Mouse (Mus musculus) gastrocnemius, adult 18-20 months (tissue): Measurements from ENCODE around the gene Nr2f2. TPM values are rescaled to one million over a fixed set of nuclear protein-coding genes. Genes with fewer than 3 reads are reported as not detected.

Experiments
- DNase-seq: peaks from one replicate; pipeline ENCODE4 v3.0.0; 2021; ENCODE audit warnings: low spot score
- long read RNA-seq, 2 experiments: library from polyadenylated mRNA; stranded (forward); transcript quantifications; one replicate each; pipeline ENCODE4 v2.0.0; 2021
- total RNA-seq, 2 experiments: library from RNA; stranded (reverse); gene quantifications; 2 replicates each; pipeline ENCODE4 v1.2.3; 2021

Nr2f2 gene
- 10 to 100 TPM; 18.6 to 25.1 TPM for total RNA-seq
- long read RNA-seq, experiment 1, full-length matches to known transcripts = 10 of 26 reads
- long read RNA-seq, experiment 1, partial matches to known transcripts = 15 of 26 reads
- long read RNA-seq, experiment 1, other reads (novel, unspliced or antisense) = 1 of 26 reads
- long read RNA-seq, experiment 2, full-length matches to known transcripts = 11 of 19 reads
- long read RNA-seq, experiment 2, partial matches to known transcripts = 5 of 19 reads
- long read RNA-seq, experiment 2, other reads (novel, unspliced or antisense) = 3 of 19 reads

DNA sequence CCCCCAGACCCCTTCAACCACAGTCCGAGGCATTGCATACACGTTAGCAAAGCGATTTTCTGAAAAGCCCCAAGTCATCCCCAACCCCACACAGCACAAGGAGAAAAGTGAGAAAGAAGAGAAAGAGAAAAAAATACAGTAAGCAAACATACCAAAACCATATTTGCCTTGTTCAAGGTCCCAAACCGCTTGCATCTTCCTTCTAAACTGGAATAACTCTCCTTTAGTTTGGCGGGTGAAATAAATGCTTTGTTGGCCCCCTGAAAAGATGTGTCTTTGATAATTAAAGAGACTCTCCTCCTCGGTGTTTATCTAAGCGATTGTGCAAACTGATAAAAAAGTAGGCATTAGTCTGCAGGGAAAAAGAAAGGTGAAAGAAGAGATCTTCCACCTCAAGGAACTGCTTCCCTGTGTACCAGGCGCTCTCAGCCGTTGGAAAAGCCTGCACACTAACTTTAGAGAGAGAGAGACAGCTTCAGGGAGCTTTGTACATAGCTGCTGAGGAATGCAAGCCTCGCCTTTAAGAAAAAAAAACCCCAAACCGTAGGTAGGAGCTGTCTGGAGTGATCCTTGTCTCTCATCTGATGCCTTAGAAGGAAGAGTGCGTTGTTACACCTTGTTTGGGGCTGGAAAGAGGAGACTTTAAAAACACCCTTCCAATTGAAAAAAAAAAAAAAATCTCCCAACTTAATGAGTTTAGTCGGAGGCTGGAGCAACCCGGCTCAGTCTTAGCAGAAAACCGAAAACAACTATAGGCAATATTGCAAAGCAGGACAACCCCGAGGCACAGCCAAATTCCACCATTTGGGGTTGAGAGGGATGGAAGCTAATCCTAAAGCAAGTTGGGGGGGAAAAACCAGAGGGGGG is at the start of gene Nr2f2:
Gene Nr2f2, minus strand, starts transcription at position 795 of the 867 bp plus-strand sequence.
- no peak for DNase-seq

DNA sequence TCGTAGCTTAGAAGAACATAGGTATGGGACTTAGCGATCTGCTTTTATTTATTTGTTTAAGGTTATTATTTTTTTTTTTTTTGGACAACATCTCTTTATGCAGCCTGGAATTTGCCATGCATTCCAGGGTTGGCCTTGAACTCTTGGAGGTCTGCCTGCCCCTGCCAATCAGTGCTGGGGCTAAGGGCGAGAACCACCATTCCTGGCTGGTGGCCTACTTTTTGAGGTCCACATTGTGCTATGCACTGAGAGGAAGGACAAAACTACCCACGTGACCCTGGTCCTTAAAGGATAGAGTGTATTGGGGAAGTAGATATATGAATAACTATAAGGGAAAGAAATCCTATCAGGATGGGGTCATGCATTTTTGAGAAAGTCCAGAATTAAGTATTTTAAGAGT is 47.9 kb upstream of the Nr2f2 start:
- no peak for DNase-seq

DNA sequence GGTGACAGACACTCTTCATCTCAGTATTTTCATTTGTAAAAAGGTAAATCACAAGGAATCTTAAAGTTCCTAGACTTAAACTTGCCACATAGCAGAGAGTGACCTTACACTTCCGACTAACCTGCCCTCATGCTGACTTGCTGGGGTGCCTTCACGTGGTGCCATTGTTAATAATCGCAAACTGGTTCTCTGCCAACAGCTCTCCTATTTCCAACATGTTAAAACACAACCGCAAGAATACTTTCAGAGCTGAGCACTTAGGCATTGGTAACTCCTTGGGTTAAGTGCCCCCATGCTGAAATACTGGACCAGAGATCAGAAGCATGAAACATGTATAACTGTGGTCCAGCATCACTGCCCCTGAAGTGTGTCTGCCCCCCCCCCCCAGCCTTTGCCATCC is 47.1 kb upstream of the Nr2f2 start:
- DNase-seq = no peak

DNA sequence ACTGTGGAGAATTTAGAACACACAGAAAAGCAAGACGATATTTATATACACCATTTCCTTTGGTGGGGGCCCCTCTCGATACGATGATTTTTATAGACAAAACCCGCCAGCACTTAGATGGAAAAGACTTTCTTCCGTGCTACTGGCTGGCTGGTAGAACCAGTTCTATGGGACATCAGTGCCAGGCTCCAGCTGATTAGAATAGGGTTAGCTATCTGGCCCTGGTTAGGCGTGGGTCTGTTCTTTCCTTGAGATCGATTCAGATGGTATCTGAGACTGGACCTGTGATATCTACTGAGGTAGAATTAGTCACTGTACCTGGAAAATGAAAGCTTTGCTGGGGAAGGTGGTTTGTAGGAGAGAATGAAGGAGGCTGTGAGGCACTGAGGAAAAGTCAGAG is 46.4 kb upstream of the Nr2f2 start:
- DNase-seq = no peak

DNA sequence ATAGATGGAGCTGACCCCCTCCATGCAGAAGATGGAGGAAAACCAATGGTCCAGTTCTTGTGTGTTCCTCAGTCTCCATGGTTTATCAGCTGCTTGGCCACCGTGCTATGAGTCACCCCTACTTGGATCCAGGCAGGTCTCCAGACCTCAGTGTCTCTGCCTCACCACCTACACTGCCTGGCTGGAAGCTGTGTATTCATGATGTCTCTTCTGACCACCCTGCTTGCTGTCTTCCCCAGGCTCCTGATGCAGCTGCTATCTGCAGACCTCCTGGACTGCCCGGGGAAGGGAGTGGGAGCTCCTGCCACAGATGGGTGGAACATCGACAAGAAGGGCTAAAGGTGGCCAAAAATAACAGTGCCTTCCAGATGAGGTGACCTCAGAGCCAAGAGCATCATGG is 43.8 kb upstream of the Nr2f2 start:
- no peak for DNase-seq

DNA sequence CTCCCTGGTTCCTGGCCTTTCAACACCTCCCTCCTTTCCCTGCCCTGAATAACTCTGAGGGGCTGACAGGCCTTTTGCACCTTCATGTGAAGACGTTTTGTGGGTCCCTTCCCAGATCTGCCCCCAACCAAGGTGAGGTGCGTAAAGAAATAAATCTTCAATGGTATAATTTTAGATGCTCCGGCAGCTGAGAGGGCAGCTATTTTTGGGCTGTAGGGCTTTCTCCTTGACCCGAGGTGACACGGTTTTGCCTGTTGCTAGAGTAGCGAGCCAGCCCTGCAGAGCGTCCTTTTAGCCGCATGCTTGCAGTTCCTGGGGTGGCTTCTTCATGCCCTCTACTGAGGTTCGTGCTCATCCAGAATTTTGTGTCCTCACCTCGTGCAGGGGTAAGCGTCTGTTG is 43.4 kb upstream of the Nr2f2 start:
- peak; percentile 41 for DNase-seq

DNA sequence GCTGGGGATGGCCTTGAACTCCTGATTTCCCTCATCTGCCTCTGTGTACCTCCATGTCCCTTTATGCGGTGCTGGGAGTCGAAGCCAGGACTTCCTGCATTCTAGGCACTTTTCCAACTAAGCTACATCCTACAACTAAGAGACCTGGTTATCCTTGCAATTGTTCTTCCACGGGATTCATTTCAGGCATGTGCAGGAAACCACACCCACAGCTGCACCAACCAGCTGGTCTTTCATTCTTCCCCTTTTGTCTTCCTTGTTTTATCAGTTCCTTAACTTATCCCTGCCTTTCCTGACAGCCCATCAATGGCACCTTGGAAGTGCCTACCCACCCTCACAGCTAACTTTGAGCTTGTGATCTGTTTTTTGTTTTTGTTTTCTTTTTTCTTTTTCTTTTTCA is 42.3 kb upstream of the Nr2f2 start:
- no peak for DNase-seq

DNA sequence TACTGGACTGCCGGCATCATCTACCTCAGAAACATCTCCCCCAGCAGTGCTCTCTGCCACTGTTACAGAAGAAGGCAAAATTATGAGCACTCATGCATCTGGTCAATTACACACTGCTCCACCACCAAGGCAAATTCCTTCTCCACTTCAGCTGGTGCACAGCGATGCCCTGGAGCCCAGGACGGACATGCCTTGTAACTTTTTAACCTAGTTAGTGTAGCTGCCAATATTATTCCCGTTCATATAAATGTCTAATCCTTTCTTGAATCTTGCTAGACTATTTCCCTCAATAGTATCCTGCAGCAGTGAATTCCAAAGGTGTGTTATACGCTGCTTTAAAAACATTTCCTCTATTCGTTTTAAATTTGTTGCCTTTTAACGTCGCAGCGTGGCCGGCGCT is 40.6 kb upstream of the Nr2f2 start:
- DNase-seq = no peak

DNA sequence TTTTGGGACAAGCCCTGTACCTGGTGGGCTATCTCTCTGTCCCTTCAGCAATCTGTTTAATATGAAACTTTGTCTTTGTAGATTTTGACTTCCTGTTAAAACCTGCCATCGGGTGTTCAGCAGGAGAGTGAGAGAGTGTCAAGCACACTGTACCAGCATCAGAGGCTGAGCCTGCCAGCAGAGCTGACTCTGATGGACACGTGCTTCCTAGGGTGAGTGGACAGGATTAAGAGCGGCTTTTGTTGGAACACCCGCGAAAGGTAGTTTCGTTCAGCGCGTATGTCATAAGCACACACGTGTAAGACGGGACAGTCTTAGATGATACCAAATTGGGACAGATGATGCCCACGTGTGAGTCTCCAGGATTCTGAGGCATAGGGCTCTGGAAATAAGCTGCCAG is 40.0 kb upstream of the Nr2f2 start:
- DNase-seq = no peak

DNA sequence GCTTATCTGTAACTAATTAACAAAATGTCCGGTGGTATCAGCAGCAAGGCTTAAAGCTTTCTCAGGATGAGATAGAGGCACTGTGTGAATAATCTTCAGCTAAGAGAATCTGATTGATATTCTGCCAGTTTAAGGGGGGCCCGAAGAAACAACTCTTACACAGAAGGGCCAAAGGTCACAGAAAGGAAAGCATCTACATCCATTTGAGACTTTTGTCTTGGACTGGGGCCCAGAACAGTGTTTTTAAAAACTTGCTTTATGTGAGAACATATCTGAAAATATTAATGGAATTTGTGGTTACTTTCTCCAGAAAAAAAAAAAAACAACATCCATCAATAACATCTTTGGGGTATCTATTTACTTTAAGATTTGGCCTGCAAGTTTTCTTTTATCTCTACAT is 38.9 kb upstream of the Nr2f2 start:
- no peak for DNase-seq

DNA sequence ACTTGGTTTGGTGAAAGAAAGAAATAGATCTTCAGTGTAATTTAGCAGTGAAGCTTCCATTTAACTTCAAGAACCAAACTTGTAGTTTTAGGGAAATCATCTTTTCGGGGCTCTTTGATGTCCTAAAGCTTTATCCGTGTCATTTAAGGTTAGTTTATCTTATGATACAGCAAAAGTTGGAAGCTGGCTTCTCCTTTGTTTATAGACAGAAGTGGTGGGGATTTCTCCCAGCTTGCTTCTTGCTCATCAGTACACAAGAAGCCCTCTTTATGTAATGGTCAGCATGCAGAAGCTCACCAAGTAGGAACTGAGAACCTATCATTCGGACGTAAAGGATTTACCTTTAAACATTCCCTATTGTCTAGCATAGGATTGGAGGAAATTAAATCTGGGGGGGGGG is 16.3 kb upstream of the Nr2f2 start:
- no peak for DNase-seq

DNA sequence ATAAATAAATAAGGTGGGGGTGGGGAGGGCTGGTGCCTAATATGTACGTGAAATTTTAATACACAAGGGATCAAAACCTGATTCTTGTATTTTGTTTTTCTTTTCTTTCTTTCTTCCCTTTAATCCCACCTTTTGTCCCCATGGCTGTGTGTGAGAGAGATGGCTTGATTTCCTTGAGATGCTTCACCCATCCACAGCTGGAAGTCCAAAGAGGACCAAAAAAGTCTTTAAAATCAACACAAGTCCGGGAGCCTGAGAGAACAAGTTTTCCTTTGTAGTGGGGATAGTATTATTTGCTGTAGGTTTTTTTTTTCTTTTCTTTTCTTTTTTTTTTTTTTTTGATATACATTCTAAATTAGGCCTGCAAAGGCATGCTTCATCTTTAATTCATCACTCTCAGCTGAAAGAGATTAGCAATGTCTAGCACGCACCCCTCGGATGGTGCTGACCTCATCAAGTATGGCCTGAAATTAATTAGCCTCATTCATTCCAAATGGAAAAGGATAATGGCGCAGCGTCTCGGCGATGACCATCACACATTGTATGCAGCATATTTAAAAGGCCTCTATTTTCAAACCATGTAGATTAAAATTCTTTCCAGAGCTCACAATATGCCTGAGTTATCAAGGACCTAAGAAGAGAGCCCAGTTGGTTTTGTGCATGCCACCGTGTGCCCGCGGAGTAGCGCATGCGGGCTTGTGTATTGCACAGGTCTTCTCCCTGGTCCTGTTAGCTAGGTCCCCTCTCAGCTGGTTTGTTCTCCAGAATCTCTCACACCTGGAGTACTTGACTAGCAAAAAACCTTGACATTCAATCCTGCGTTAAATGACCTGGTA is 15.1 kb upstream of the Nr2f2 start:
- no peak for DNase-seq

DNA sequence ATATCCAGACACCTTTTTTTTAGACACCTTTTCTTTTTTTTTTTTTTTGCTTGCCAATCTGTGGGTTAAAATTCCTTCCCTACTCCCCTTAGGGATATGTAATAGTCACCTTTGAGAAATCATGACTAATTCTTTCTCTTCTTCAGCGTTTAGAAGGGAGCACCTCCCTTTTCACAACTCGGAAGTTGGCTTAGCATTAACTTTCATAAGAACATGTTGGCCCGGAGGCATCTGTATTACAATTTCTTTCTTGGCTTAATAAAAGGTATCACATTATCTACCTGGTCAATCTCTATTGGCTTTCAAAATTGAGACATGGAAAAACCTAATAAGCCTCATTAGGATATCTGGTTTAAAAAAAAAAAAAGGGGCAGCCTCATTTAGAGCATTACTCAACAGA is 14.4 kb upstream of the Nr2f2 start:
- no peak for DNase-seq

DNA sequence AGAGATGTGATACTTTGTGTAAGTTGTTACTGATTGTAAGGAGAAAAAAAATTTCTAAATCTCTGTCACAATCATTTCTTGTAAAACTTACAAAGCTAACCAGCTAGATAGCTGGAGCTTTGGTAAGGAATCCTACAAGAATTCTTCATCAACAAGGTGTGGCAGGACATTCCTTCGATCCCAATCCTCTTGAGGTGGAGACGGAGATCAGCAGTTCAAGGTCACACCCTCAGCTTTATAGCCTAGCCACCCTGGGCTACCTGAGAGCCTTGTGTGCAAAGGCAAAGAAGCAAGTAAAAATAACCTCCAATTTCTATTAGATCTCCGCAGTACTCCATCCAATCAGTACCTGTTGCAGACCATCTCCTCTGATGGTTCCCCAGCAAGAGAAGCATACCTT is 13.7 kb upstream of the Nr2f2 start:
- no peak for DNase-seq

DNA sequence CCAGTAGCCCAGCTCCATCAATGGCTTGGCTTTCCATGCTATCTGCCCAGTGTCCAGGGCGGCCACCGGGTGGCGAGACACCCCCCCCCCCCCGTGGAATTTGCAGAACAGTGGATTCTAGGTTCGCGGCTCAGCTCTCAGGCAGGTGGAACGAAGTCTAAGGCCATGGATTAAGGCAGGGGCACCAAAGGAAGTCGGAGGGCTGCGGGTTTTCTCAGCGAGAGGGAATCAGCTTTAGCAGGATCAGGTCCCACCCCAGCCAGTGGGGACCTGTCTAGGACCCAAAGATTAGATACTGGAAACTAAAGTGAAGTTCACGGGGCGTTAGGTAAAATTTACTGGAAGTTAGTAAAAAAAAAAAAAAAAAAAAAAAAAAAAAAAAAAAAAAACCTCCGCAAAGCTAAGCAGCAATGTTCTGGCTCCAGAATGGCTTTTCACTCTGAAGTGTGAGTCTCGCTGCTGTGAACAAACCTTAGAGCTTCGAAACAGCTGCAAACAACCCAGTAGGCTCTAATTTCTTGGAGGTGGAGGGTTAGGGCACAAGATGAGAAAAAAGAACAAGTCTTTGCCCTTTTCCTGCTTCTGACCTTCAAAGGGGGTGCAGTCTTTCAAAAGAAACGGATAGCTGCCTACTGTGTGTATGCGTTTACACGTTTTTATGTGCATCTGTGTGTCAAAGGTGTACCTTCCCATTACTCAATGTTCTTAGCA is 4.2 kb upstream of the Nr2f2 start:
- DNase-seq = no peak

DNA sequence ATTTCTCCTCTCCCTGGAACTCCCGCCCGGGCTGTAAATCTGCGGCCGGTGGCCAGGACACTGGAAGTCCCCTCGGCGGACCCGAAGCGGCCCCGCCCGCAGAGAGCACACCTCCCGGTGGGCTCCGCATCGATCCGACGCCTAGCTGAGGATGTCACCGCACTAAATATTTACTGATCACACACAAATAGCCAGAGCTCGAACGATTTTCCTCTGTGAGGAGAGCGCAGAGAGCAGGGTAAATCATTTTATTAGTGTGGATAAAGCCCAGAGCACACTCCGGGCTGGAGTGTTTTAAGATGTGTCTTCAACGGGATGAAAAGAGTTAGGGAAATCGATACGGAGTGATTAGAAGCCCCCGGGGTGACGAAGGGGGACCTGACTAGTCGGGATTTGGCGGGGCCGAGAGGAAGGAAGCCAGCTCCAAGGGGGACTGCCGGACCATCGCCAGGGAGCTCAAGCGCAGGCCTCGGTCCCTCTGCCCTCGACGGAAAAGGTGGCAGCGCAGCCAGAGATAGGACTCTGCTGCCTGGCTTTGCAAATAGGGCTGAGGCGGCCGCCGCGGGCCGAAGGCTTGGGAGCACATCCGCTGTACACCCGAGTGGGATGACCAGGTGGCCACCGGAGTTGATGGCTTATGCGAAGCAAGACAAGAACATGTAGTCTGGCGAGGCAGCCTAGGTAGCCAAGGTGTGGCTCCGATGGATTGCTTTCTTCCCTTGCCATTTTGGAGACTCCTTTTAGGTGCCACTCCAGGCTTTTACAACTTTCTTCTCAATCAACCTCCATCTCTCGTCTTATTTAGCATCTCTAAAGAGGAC is 3.4 kb upstream of the Nr2f2 start:
- DNase-seq = no peak

DNA sequence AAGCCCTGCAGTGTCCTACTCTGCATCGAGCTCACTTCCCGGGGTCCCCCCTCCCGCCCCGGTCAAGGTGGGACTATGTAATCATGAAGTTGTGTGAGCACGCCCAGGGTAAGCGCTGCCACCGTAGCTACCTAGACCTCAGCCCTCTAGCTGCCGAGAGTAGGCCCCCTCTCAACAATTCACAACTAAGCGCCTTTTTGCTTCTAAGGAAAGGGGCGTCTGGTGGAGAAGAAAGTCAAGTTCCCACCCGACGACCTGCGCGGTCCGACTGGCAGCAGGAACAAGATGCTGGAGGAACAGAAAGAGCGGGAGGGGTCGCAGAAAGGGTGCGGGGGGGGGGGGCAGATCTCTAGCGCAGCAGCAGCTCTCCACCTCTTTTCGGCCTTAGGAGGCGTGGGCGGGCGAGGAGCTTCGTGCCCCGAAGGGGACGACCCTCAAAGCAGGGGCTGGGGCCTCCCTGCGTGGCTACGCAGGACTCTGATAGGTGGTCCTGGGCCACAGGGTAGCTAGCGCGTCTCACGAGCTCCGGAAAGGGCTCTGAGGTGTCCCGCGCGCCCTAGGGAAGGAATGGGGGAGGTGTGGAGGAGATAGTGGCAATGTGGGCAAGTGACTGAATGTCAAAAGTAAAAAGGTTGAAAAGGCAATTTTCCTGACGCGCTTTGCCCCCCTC is 2.7 kb upstream of the Nr2f2 start:
- no peak for DNase-seq

DNA sequence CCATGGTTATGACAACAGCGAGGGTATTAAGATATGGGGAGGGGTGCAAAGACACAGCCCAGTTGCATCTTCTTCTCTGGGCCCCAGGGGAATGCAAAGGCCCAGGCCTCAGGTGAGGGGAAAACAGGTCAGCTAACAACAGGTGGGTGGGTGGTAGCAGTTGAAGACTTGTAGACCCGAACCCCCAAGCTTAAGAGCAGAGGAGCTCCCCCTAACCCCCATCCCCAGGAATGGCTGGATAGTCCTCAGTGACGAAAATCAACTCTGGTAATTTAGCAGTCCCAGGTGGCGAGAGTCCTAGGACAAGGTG is 2.2 kb upstream of the Nr2f2 start:
- DNase-seq = no peak

DNA sequence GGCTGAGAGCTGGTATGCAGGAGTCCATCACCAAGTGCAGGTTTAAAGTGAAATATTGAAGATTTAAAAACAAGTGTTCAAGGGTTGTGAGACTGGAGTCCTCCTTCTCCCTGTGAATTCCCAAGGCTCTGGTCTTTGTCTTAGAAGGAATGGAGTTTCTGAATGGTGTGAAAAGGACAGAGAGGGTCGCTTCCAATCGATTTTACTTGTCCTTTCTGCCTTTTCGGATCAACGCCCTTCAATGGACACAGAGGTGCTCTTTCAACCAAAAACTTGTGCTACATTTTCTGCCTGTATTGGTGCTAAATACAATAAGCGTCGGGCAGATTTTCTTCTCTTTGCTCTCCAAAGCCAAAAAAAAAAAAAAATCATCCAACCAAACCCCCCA is 1.7 kb upstream of the Nr2f2 start:
- DNase-seq = no peak

DNA sequence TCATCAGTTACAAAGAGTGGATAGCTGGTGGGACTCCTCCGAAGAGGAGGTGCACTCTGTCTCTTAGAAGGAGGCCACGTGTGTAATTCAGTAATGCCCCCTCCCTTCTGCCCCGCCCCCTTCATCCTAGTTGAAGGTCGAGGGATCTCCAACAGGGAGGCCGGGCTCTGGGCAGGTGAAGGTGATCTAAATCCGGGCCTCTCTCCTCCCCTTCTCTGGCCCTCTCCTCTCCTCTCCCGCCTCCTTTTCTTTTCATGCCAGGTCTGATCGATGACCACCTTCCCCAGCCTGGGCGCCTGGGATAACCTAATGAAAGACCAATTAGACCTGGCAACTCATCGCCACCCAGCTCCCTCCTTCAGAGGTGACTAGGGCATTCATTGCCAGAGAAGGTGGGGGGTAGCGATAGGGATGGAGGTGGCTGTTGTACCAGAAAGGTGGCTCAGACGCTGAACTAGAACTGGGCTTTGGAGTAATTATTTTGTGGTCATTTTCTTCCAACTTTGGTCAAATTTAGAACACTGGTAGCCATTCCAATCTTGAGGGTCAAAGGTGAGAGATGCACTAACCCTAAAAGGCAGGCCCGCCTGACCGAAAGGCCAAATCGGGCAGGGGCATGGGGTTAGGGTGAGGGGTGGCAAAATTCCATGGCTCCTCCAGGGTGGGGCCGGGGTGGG is 1.2 kb upstream of the Nr2f2 start:
- DNase-seq = no peak
